Mouse (Mus musculus) fibroblast of lung, adult 2 months (primary cell): Measurements from ENCODE around the gene Auh.

Experiments used
- DNase-seq: peaks from one replicate; pipeline ENCODE4 v3.0.0-alpha.2; 2011; ENCODE audit warnings: low read depth

The Auh gene

GRCm38 (mm10) chr13:52833748-52834147 lies 95.7 kb downstream of the Auh start:
- DNase-seq, result no peak

GRCm38 (mm10) chr13:52833220-52833619 lies 96.3 kb downstream of the Auh start:
- no peak for DNase-seq

- no peak for DNase-seq
Measured at GRCm38 (mm10) chr13:52832481-52833170, 96.9 kb downstream of the Auh start.

GRCm38 (mm10) chr13:52831037-52831757 lies 98.3 kb downstream of the Auh start:
- no peak for DNase-seq

GRCm38 (mm10) chr13:52828946-52829523 lies 100.4 kb downstream of the Auh start:
- peak; percentile 95 for DNase-seq

GRCm38 (mm10) chr13:52828217-52828616 lies 101.3 kb downstream of the Auh start:
- no peak for DNase-seq

- DNase-seq, result no peak
Measured at GRCm38 (mm10) chr13:52826666-52827065, 102.8 kb downstream of the Auh start.

- DNase-seq, result no peak
Measured at GRCm38 (mm10) chr13:52824754-52825153, 104.7 kb downstream of the Auh start.

- DNase-seq, result peak; percentile 91
Measured at GRCm38 (mm10) chr13:52822165-52823149, 107.0 kb downstream of the Auh start.

- no peak for DNase-seq
Measured at GRCm38 (mm10) chr13:52821571-52821970, 107.9 kb downstream of the Auh start.

- DNase-seq, result no peak
Measured at GRCm38 (mm10) chr13:52819901-52820300, 109.6 kb downstream of the Auh start.

- peak; percentile 66 for DNase-seq
Measured at GRCm38 (mm10) chr13:52818760-52819159, 110.7 kb downstream of the Auh start.

- no peak for DNase-seq
Measured at GRCm38 (mm10) chr13:52817991-52818491, 111.4 kb downstream of the Auh start.

- DNase-seq, result no peak
Measured at GRCm38 (mm10) chr13:52813750-52814149, 115.7 kb downstream of the Auh start.

- DNase-seq, result no peak
Measured at GRCm38 (mm10) chr13:52812549-52813515, 116.6 kb downstream of the Auh start.

GRCm38 (mm10) chr13:52807722-52808121 lies 121.8 kb downstream of the Auh start:
- DNase-seq, result no peak

GRCm38 (mm10) chr13:52806029-52806428 lies 123.5 kb downstream of the Auh start:
- no peak for DNase-seq

- no peak for DNase-seq
Measured at GRCm38 (mm10) chr13:52805581-52805980, 123.9 kb downstream of the Auh start.

GRCm38 (mm10) chr13:52802482-52802881 lies 127.0 kb downstream of the Auh start:
- DNase-seq, result no peak

- DNase-seq, result no peak
Measured at GRCm38 (mm10) chr13:52800687-52801341, 128.7 kb downstream of the Auh start.
